Comparison of ENCODE assay signal across 8 mouse cellular contexts in genomic region chr8:11700060-11701032, GRCm38 (mm10). TPM values are rescaled to one million over a fixed set of nuclear protein-coding genes. Genes with fewer than 3 reads are reported as not detected.
DNase-seq lines count a peak whose midpoint lies in the region; ATAC-seq lines count a peak whose summit lies in the region.

No protein-coding gene starts in this region.

- peak; percentile 92 for ATAC-seq in common myeloid progenitor, adult 5-6 weeks (replicated peaks; ENCODE audit: low read depth, poor library complexity, severe bottlenecking)
- peak; percentile 89 for ATAC-seq in megakaryocyte-erythroid progenitor cell, adult 5-6 weeks (replicated peaks; ENCODE audit: low FRiP score, low TSS enrichment, poor library complexity, severe bottlenecking)

- intact Hi-C loops in left cerebral cortex, postnatal 10 days (cut with DNase I): loop anchor here (10.0 kb wide), 1 partner anchor 146 kb away; the partner anchor contains the start of genes Cars2 and Ing1

- DNase-seq in WW6 (ENCODE audit: low read depth, low spot score): peak; percentile 56
- peak; percentile 90 for DNase-seq in gastrocnemius, postnatal 10 days
- DNase-seq in induced T-regulatory cell, adult 2 months (ENCODE audit: low read depth): peak; percentile 68
- DNase-seq in left cerebral cortex, postnatal 10 days (ENCODE audit: extremely low spot score in 1 of 2, low spot score in 2 of 2): peak; percentile 72 to 85
- DNase-seq in right cerebral cortex, postnatal 14 days: peak; percentile 84
- peak; percentile 79 for DNase-seq in urinary bladder, postnatal 25 days (ENCODE audit: low spot score)

RNA-seq across cellular contexts. Expression of gene 1700016D06Rik, which starts 0.5 kb away (rescaled TPM):
- not detected in 2 replicates for total RNA-seq in common myeloid progenitor, adult 5-6 weeks (2017)
- total RNA-seq in gastrocnemius, postnatal 10 days (2021): not detected
- not detected for total RNA-seq in left cerebral cortex, postnatal 10 days (2021)
- total RNA-seq in megakaryocyte-erythroid progenitor cell, adult 5-6 weeks (2014; fragmentation: Nextera tagmentation): not detected in 2 replicates
- not detected in 2 replicates for total RNA-seq in megakaryocyte-erythroid progenitor cell, adult 5-6 weeks (2017)

RNA-seq across cellular contexts. Expression of gene Arhgef7, which starts 27.2 kb away (rescaled TPM):
- total RNA-seq in common myeloid progenitor, adult 5-6 weeks (2017): 20.5 and 20.6 TPM in 2 replicates
- total RNA-seq in gastrocnemius, postnatal 10 days (2021): 10 to 100 TPM; 76.7 to 84.2 TPM
- 100 to 1,000 TPM; 182 to 189 TPM for total RNA-seq in left cerebral cortex, postnatal 10 days (2021)
- total RNA-seq in megakaryocyte-erythroid progenitor cell, adult 5-6 weeks (2014; fragmentation: Nextera tagmentation): 27.2 and 28.2 TPM in 2 replicates
- 10.7 and 52.1 TPM in 2 replicates for total RNA-seq in megakaryocyte-erythroid progenitor cell, adult 5-6 weeks (2017)

Comparison
In these comparisons a context has a peak if more than half of its experiments do, and no peak if none do; other contexts are left out.
1. Peak in every context shown above with its lines: DNase-seq and ATAC-seq.